Mouse (Mus musculus) cortical plate, adult 2 months (tissue): Measurements from ENCODE around the gene Lck.

Experiments used
- CTCF ChIP-seq: fragments of 200-500 bp; IDR thresholded peaks from 2 replicates; pipeline ENCODE4 v1.5.1; 2011; ENCODE audit warnings: mild to moderate bottlenecking, control low read depth, low read length; ENCODE audit not compliant: insufficient read depth; ENCODE audit errors: extremely low read depth
- POLR2A ChIP-seq: fragments of 200-500 bp; IDR thresholded peaks from 2 replicates; pipeline ENCODE4 v1.6.1; 2011; ENCODE audit warnings: mild to moderate bottlenecking, low read length, control low read depth; ENCODE audit not compliant: insufficient read depth; ENCODE audit errors: extremely low read depth

DNA sequence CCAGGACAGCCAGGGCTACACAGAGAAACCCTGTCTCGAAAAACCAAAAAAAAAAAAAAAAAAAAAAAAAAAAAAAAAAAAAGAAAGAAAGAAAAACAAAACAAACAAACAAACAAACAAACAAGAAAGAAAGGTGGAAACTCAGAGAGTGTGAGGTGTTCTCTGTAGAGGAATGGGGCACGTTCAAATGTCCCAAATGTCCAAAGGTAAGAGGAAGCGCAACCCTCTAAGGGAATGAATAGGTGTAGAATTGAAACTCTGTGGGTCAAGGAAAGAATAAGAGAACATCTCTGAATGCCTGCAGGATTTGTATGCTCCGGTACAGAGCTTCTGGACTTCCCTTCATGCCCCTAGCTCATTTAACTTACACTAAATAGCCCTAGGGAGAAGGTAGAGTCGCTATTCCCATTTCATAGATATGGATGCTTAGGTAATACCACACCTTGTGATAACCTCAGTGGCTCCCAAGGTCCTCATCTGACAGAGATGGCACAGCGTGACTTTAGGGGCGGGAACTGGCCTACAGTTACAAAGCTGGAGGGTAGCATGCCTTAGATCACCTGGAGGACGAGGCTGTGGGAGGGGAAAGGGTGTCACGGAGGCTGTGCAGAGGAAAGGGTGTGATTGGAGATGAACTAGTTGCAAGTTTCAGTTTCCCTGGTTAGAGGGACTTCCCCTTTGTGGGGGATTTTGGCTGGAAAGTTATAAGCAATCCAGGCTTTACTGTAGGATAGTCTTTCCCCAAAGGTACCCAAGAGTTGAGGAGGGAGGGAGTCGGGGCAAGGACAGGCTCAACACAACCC, 65.8 kb downstream of the Lck start:
- no peak for TF ChIP-seq CTCF
- no peak for TF ChIP-seq POLR2A
